Mouse (Mus musculus): Measurements from ENCODE around the gene Atoh7.
"Not testable (repeated sequence)": the region's sequence is repeated elsewhere in the genome, so short reads cannot be mapped to it uniquely, and the experiment has no call there.

Gene Atoh7

GRCm38 (mm10) chr10:63099521-63099920 lies at the start of gene Atoh7:
Gene Atoh7 (plus strand): TSS chr10:63099651.
- no peak for DNase-seq

- no peak for DNase-seq
Measured at GRCm38 (mm10) chr10:63051267-63051666, 48.2 kb upstream of the Atoh7 start.

GRCm38 (mm10) chr10:63052011-63052410 lies 47.4 kb upstream of the Atoh7 start:
- no peak for DNase-seq

- no peak for DNase-seq
Measured at GRCm38 (mm10) chr10:63053007-63053406, 46.4 kb upstream of the Atoh7 start.

- DNase-seq = not testable (repeated sequence)
Measured at GRCm38 (mm10) chr10:63054071-63054470, 45.4 kb upstream of the Atoh7 start.

GRCm38 (mm10) chr10:63054586-63054985 lies 44.9 kb upstream of the Atoh7 start:
- no peak for DNase-seq

GRCm38 (mm10) chr10:63056966-63057750 lies 42.3 kb upstream of the Atoh7 start:
- DNase-seq = no peak

GRCm38 (mm10) chr10:63059862-63060261 lies 39.6 kb upstream of the Atoh7 start, which contains the start of gene Pbld1:
Gene Pbld1 (plus strand): TSS chr10:63060162.
- DNase-seq = no peak

GRCm38 (mm10) chr10:63060406-63060805 lies 39.0 kb upstream of the Atoh7 start:
- no peak for DNase-seq

GRCm38 (mm10) chr10:63061266-63061665 lies 38.2 kb upstream of the Atoh7 start:
- no peak for DNase-seq

GRCm38 (mm10) chr10:63062696-63063095 lies 36.8 kb upstream of the Atoh7 start:
- DNase-seq = no peak

GRCm38 (mm10) chr10:63063365-63063764 lies 36.1 kb upstream of the Atoh7 start:
- no peak for DNase-seq

- DNase-seq = no peak
Measured at GRCm38 (mm10) chr10:63064516-63064915, 34.9 kb upstream of the Atoh7 start.

GRCm38 (mm10) chr10:63065561-63065960 lies 33.9 kb upstream of the Atoh7 start:
- no peak for DNase-seq

- peak; percentile 77 for DNase-seq
Measured at GRCm38 (mm10) chr10:63065988-63066387, 33.5 kb upstream of the Atoh7 start.

GRCm38 (mm10) chr10:63086304-63086703 lies 13.1 kb upstream of the Atoh7 start:
- no peak for DNase-seq

- no peak for DNase-seq
Measured at GRCm38 (mm10) chr10:63089103-63089757, 10.2 kb upstream of the Atoh7 start.

- peak; percentile 11 for DNase-seq
Measured at GRCm38 (mm10) chr10:63089758-63090571, 9.5 kb upstream of the Atoh7 start.

GRCm38 (mm10) chr10:63091915-63092314 lies 7.5 kb upstream of the Atoh7 start:
- DNase-seq = no peak

- no peak for DNase-seq
Measured at GRCm38 (mm10) chr10:63092616-63093550, 6.6 kb upstream of the Atoh7 start.

- no peak for DNase-seq
Measured at GRCm38 (mm10) chr10:63096757-63097156, 2.7 kb upstream of the Atoh7 start.

GRCm38 (mm10) chr10:63098191-63098590 lies 1.3 kb upstream of the Atoh7 start:
- DNase-seq = no peak
